Mouse (Mus musculus): ENCODE measurements around the gene A430033K04Rik. TPM values are rescaled to one million over a fixed set of nuclear protein-coding genes. Genes with fewer than 3 reads are reported as not detected.

Gene A430033K04Rik
- polyA plus RNA-seq (2012), result 0.38 and 0.55 TPM in 2 replicates

DNA sequence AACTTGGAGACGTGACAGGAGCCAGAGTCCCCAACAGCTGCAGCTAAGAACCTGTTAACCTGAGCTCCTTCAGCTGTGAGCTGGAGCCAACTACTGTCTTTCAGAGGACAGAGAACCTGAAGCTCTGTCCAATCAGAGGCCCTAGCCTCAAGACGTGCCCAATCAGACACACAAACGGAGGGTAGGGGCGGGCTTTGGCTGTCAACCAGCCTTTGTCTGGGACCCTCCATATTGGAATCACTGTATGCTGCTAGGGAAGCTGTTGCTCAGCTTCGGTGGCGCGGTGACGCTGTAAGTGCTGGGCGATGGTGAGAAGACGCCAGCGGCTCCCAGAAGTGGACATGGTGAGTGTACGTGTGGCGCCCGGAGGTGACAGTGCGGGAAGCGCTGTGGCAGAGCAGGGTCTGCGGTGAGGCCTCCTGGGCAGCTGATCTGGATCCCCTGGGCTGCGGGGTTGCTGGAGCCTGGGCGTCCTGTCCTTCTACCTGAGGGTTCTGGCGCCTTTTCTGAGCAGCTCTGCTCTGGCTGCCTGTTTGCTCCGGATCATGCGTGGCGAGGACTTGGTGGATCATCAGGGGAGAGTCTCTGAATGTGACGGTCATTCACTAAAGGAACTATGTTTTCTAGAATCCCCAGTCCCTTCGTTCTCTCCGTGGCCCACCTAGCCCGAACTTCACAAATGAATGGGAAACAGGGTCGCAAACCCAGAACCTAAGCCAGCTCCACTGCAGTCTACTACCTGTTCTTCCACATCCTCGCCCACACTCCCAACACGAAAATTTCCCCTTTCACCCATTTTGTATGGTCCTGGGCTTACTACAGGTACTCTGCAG lies at the start of gene A430033K04Rik:
Gene A430033K04Rik, plus strand, starts transcription at position 215 of the 833 bp plus-strand sequence.

DNA sequence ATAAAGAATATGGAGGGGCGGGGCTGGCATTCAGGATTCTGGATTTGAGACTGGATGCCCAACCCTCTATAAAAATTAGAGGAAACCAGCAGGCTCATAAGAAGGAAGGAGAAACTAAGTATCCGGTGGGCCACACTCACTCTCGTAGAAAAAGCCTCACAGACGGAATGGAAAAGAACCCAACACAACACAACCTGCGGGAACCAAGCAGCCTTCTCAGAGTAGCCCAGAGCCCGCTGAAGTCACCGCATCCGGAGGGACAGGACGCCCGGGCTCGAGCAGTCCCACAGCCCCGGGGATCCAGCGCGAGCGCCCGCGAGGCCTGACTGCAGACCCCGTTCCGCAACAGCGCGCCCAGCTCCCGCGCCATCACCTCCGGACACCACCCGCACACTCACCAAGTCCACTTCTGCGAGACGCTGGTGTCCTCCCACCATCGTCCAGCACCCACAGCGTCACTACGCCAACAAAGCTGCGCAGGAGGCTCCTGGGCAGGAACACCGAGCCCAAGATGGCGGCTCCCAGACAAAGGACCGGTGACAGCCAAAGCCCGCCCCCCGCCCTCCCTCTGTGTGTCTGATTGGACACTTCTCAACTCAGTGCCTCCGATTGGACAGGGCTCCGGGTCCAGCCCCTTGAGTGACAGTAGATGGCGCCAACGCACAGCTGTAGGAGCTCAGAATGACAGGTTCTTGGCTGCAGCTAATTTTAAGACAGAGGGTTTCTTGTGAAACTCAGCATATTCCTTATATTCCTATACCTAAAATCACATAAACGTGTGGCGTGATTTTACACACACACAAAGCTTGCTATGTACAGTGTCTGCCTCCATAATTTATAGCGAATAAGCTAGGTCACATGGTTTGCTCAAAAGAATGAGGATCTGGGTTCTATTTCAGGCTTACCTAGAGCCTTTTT lies 3.2 kb upstream of the A430033K04Rik start, which contains the start of gene Zfp68:
Gene Zfp68, minus strand, starts transcription at position 551 of the 918 bp plus-strand sequence.

Other genes starting within 250 kb of the A430033K04Rik start
- 1.8 and 2.9 TPM in 2 replicates for gene Zfp157, start 181.4 kb upstream of the A430033K04Rik start, polyA plus RNA-seq (2012)
- gene 1700123K08Rik, start 58.1 kb upstream of the A430033K04Rik start, polyA plus RNA-seq (2012), result not detected in 2 replicates
- gene Zfp68, start 3.1 kb upstream of the A430033K04Rik start, polyA plus RNA-seq (2012), result 2.8 and 3.1 TPM in 2 replicates
- 10.0 and 15.4 TPM in 2 replicates for gene Fam20c, start 131.7 kb downstream of the A430033K04Rik start, polyA plus RNA-seq (2012)
- 1.7 and 3.0 TPM in 2 replicates for gene Gm5294, start 197.2 kb downstream of the A430033K04Rik start, polyA plus RNA-seq (2012)

Measured in megakaryocyte-erythroid progenitor cell, adult 5 weeks (primary cell).